Mouse (Mus musculus) heart, postnatal 14 days (tissue): ENCODE measurements around the gene Ptbp3. TPM values are rescaled to one million over a fixed set of nuclear protein-coding genes. Genes with fewer than 3 reads are reported as not detected.
"Not testable (repeated sequence)": the region's sequence is repeated elsewhere in the genome, so short reads cannot be mapped to it uniquely, and the experiment has no call there.

ENCODE experiments used
- DNase-seq, 2 experiments: peaks; one replicate each; pipeline ENCODE4 v3.0.0; 2021 to 2022
- intact Hi-C: fragments of 180-260 bp; cut with DNase I; formaldehyde crosslinking; loops from one replicate; pipeline ENCODE4 v1.15.1; 2025
- total RNA-seq, 2 experiments: library from RNA; stranded (reverse); gene quantifications; 2 replicates each; pipeline ENCODE4 v1.2.3; 2021

The Ptbp3 gene
- total RNA-seq, 2 experiments from 2014 or later: 44.2 to 46.5 TPM

DNA sequence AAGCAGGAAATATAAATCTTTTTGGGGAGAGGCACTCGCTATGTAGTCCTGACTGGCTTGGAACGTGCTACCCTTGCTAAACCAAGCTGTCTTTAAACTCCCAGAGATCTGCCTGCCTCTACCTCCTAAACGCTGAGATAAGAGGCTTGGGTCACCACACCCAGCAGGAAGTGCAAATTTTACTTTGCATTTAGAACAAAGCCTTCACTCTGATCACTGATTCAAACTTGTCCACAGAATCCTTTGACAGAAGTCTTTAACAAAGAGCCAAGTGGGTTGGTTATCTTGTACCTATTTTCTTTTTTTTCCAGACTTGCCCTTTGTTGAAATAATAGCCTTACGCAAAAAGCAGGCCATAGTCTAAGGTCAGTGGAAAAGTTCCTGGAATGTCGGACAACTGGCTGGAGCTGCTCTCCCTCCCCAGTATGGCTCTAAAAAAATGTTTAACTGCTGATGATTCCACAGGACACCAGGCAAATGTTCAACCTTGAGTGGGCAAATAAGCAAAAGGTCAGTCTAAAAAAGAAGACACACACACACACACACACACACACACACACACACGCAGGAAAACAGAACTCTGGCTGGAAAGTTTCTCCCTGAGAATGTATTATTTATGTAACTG lies 9.0 kb upstream of the Ptbp3 start:
- no peak for DNase-seq
- intact Hi-C loops: no loop called here

DNA sequence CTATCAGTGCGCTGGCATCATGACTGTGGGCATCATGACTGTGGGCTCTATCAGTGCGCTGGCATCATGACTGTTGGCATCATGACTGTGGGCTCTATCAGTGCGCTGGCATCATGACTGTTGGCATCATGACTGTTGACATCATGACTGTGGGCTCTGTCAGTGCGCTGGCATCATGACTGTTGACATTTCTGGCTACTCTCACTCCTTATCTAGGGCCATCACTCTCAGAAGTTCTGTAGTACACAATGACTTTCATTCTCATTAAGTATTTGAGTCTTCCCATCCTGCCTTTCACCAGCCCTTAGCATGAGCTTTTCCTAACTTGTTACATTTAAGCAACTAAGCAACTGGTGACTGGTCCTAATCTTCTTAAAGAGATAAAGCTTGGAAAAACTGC lies 8.2 kb upstream of the Ptbp3 start:
- DNase-seq: not testable (repeated sequence)

DNA sequence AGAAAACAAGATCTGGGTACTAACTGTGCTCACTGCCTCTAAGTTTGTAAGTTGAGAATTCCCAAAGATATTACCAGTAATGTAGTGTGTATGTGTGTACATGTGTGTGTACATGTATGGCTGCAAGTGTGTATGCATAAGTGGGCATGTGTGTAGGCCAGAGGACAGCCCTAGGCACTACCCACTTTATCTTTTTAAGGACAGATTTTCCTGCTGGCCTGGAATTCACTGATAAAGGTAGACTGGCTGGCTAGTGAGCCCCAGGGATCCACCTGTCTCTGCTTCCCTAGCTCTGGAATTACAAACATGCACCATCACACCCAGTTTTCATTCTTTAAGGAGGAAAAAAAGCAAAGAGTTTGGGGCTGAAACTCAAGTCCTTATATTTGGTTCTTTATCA lies 6.0 kb upstream of the Ptbp3 start:
- no peak for DNase-seq
- intact Hi-C loops: no loop called here

More for the DNA sequence above, 8.2 kb upstream of the Ptbp3 start:
- intact Hi-C loops: not testable (repeated sequence)

DNA sequence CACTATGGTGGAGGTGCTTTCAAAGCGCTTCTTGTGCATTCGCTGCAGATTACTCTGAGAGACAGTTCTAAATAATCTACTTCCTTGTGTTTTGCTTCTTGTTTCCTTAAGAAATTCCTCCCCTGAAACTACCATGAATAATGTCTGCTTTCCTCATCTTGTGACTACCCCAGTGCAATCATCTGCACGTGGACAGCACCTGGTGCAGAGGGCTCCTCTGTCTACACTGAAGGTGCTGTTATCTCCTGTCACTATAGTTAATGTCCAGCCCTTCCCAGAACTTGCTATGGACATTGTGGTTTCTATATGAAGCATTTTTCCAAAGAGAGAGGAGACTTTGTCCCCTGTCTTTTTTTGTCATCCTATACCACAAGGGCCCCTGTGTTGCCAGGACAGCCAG lies 4.4 kb upstream of the Ptbp3 start:
- intact Hi-C loops: no loop called here

DNA sequence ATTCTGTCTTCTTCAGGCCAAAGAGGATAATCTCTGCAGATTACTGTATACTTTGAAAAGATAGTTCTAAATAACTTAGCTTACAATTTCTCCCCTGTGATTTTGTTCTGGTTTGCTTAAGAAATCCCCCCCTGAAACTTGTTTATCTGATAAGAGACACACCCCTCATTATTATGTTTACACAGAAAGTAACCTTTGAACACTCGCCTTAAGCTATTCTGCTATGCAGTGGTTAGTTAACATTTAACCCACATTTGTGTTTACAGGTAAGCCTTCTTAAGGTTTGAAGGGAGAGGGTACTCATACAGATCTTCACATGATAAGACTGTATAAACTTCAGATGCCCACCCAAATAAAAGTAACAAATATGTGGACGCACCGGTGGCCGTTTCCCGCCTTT lies 3.7 kb upstream of the Ptbp3 start:
- intact Hi-C loops: no loop called here
- DNase-seq: no peak

More for the DNA sequence above, 4.4 kb upstream of the Ptbp3 start:
- DNase-seq: no peak

DNA sequence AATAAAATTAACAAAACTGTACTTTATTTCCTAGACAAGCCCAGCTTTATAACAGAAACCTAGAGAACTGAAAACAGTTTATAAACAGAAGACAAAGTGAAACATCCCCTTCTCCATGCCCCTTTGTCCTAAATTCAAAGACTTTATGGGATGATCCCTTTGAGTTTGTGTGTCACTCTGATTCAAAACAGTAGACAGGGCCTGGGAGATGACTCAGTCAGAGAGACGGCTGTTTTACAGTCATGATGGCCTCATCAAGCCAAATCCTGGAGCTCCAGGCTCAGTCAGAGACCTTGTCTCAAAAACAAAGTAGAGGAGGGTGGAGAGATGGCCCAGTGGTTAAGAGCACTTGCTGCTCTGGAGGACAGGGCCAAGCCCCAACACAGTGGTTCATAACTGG lies 2.7 kb upstream of the Ptbp3 start:
- intact Hi-C loops: no loop called here
- no peak for DNase-seq

DNA sequence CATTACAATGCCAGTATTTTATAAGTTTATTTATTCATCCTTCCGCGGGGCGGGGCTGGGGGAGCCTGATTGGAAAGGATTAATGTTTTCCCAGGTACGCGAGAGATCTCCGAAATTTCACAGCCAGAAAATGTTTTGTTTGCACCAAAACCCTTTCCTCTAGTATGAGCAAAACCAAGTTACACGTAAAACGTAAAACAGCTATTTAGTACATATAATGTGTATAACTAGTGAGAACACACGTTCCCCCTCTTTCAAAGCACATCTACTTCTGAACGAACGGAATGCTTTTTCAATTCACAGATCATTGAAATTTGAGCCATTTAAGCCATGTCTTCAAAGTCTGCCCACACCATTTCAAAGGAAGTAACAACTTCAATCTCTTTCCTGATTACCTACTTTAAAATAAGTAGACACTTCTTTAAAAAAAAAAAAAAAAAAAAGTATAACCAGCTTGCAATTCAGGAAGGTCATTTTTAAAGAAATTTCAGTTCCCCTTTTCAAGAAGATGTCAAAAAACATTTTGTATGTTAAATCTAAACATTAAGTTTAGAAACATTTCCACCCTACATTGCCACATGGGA lies 905 bp upstream of the Ptbp3 start:
- DNase-seq: no peak
- intact Hi-C loops: loop anchor here (2.0 kb wide), 1 partner anchor 361 kb away; the partner anchor contains the start of gene Ugcg

DNA sequence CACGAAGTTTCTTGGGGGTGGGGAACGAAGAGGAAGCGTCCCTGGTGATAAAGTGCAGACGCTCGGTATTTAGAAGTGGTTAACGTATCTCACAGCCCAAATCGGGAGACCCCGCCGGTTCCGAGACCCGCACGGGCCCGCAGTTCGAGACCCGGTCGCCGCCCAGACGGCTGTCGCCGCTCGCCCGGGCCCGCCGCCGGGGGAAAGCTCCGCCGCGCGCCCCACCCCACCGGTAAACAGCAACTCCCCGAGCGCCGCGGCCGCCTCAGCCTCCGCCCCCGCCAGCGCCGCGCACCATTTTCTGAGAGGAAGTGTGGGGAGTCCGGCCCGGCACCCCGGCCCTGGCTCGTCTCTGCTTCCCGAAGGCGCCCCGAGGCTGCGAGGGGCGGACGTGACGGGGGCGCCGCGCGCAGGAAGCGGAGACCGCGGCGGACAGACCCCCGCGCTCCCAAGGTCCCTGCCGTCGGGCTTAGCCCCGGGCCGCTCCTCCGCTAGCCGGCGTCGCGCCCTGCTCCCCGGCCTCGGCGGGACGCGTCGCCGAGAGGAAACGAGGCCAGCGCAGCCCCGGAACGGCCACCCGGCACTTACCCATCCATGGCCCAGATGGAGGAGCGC lies 497 bp downstream of the Ptbp3 start:
- peak; percentile 77 to 85 for DNase-seq
- intact Hi-C loops: loop anchor here (2.0 kb wide), 1 partner anchor 360 kb away; the partner anchor contains the start of gene Ugcg

DNA sequence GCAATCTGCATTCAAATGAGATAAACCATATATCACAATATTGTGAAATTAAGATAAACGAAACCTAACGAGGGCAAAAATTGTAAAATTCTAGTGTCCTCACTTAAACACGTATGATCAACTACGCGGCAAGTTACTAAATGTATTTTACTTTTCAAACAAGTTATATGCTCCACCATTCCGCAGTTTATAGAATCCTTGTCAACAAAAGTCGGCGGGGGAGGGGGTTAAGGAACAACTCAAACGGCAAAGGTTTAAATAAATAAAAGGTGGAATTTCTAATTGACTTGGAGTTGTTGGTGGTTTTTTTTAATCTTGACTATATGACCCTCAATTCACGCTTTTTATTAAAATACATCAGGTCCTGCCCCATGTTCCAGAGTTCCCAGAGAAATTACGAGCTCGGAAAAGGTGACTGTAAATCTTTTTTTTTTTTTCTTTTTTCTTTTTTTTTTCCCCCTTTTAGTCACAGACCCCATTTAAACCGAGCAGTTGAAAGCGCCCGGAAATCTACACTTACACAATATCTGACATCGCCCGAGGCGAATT lies 1.1 kb downstream of the Ptbp3 start:
- DNase-seq: no peak
- intact Hi-C loops: loop anchor here (2.0 kb wide), 1 partner anchor 359 kb away; the partner anchor contains the start of gene Ugcg

DNA sequence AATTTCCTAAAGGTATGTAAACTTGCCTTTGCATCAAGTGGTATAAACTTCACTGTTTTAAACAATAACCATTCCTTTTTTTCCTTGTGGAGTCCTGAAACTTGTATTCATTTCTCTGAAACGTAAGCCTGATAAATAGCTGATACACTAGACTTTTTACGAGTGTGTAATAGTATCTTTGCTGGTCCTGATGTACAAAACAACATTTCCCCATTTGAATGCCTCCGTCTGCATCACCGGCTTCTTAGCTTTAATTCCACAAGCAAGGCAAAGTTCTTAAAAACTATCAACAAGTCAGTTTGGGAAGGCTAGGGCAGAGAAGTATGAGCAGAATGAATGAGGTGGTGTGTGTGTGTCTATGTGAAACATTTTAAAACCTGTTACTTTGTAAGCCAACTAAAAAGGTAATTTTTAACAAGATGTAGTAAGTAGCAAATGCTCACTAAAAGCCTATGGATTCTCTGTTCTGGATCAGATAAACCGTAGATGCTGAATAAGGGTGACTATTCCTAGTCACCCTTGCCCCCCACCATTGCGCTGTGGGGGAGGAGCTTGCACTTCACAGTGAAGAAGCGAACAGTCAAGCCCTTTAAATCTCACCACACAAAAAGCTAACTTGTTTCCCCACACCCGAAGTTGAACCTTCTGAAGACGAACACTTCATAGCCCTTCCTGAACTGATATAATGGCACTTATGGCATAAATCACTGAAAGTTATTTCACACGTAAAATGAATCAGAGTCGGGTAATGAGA lies 1.9 kb downstream of the Ptbp3 start:
- intact Hi-C loops: no loop called here
- DNase-seq: peak in 1 of 2 experiments; percentile 18

DNA sequence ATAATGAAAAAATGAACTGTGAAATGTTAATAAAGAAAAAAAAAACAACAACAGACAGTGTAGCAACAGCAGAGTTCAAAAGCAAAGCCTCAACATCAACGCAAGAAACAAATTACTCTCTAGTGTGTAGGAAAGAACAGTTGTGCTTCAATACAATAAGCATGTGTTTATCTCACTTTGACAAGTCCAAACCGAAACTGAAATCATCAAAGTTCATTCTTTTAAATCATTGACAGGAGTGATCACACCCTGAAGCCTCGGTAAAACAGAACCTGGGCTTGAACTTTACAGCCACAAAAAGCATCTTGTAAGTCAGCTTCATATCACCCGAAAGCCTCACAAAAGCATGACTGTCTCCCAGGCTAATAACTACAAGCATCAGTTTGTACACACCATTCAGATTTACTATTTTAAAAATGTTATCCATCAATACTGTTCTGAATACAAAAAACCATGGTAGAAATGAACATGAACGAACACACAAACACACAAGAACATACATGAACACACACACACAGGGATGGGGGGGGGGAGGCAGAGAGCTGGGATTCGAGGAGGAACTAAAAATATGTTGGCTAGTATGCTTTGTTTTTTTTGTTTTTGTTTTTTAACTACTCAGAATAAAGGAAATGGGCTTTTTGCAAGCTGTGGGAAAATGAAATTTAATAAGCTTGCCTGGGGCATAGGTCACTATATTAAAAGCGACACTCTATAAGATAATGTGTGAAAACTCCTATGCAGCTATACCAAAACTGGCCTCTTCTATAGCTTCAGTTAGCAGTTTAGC lies 2.7 kb downstream of the Ptbp3 start:
- DNase-seq: no peak
- intact Hi-C loops: no loop called here

DNA sequence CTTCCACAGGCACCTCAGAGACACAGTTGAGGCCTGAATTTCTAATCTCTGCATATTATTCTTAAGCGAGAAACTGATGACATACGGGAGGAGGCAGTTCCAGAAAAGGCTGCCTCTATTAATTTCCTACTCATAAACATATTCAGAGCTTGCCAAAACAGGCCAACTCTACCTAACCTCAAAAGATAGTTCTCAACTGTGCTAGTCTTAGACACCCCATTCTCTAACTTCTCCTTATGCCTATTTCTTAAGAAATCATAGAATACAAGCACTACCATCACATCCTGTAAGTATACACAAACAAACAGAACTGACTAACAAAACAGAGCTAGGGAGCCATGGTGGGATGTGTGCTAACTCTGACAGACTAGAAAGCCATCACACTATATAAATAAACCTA lies 4.5 kb downstream of the Ptbp3 start:
- intact Hi-C loops: no loop called here

DNA sequence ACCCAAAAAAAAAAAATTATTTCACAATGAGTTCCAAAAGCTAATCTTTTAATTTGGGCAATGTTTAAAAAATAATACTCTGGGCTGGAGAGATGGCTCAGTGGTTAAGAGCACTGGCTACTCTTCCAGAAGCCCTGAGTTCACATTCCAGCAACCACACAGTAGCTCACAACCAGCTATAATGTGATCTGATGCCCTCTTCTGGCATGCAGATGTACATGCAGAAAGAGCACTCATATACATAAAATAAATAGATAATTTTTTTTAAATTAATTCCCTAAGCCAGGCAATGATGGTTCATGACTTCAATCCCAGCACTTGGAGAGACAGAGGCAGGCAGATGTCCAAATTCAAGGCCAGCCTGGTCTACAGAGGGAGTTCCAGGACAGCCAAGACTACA lies 6.2 kb downstream of the Ptbp3 start:
- no peak for DNase-seq
- intact Hi-C loops: no loop called here

More for the DNA sequence above, 4.5 kb downstream of the Ptbp3 start:
- DNase-seq: no peak

DNA sequence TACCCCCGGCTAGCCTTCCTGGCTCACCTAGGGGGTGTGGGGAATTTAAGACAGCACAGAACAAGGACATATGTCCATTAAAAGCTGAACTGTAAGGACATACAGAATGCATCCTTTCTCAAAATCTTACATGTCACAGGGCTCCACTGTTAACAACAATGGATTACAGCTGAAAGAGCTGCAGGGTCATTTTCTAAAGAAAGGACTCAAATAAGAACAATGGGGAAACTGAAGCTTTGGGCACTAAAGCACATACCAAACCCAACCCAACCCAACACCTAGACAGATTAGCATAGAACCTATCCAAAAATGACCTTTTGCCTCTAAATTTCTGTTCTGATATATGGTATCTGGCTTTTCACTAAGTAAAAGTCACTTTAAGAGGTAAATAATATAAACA lies 12.9 kb downstream of the Ptbp3 start:
- no peak for DNase-seq
- intact Hi-C loops: no loop called here

DNA sequence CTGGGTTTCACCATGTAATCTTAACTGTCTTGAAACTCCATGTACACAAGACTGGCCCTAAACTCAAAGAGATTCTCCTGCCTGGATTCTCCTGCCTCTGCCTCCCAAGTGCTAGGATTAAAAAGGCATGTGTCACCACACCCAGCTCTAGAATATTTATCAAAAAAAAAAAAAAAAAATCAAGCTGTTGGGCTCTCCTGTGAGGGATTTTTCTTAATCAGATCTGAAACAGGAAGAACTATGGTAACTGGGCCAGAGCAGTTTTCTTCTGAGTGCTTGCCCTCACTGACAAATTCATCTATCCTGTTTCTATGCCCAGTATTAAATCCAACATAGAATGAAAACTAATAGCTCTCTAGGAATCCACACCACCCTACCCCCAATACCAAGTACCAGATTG lies 13.5 kb downstream of the Ptbp3 start:
- intact Hi-C loops: no loop called here
- DNase-seq: no peak

DNA sequence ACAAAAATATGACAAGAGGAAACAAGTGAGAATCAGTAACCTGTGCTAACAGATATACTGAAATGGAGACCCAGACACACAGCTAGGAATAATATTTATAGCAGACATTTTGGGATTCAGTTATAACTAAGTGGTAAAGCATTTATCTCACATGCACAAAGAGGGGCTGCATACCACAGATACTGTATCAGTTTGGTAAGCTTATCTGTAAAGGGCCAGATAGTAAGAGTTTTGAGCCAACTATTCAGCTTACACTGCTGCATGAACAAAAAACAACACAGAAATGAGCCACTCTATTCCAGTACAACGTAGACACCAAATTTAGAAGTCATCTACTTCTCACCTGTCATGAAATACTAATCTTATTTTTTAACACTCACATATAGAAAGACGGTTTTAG lies 15.9 kb downstream of the Ptbp3 start:
- intact Hi-C loops: no loop called here
- DNase-seq: no peak

DNA sequence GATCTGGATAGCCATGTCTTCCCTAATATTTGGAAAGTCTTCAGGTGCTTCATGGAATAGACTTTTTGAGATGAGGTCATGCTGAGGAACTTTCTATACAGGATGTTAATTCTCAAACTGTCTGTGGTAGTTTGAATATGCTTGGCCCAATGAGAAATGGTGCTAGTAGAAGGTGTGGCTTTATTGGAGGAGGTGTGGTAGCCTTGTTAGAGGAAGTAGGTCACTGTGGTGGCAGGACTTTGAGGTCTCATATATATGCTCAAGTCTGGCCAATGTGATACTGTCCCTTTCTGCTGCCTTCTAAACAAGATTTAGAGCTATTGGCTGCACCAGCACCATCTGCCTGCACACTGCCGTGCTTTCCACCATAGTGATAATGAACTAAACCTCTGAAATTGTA lies 18.0 kb downstream of the Ptbp3 start:
- DNase-seq: no peak
- intact Hi-C loops: no loop called here

DNA sequence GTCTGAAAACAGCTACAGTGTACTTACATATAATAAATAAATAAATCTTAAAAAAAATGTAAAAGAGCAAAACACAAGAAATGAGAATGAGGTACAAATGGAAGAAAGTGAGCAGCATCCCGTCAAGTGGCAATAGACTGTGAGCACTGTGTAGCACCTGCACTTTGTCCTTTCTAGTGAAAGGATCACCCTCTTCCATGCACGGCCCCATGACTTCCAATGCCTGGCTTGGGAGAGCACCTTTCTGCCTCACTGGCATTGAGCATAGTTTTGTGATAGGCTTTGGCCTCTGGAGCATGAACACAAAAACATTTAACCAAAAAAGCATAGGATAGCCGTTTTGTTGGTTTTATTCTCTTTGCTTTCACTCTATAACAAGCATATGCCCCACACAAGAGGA lies 21.7 kb downstream of the Ptbp3 start:
- no peak for DNase-seq
- intact Hi-C loops: no loop called here

DNA sequence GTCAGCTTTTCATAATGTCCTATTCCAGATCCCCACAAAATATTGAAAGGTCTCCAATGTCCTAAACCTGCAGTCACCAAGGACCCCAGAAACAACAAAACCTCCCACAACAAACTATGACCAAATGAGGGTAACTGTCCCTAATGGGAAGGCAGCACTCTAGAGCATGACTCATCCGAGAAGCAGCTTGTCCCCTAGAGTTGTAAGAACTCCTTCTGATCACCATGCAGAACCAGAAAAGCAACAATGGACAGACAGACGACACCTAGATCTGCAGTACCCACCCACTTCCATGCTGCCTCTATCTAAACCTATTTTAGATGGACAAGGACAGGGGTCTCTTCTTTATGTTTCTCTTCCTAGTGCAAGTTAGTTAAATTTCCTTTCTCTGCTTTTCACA lies 22.4 kb downstream of the Ptbp3 start:
- no peak for DNase-seq
- intact Hi-C loops: no loop called here

DNA sequence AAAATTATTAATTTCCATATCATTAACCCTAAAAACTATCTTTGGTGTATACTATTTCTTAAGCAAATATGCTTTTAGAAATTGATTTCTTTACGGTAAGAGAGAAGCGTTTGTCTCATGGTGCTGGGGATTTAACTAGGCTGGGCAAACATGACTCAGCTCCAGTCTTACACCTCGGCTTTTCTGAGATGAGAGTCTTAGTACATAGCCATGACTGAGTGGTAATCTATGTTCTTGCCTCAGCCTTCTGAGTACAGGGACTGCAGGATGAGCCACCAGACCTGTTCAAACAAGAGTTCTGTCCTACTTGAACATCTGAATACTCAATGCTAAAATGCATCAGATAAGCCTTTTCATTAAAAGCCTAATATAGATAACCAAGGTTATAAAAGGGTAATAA lies 24.3 kb downstream of the Ptbp3 start:
- DNase-seq: no peak
- intact Hi-C loops: loop anchor here (5.0 kb wide), 1 partner anchor 48 kb away; no protein-coding TSS in a partner anchor
